Mouse (Mus musculus): Measurements from ENCODE around the gene Plagl1. TPM values are rescaled to one million over a fixed set of nuclear protein-coding genes. Genes with fewer than 3 reads are reported as not detected.

The Plagl1 gene
- polyA plus RNA-seq, 1 experiment from 2014 or later = 391 TPM

GRCm38 (mm10) chr10:13127946-13128345, 67.6 kb downstream of the Plagl1 start:
- H3K27me3 ChIP-seq (replicated peaks; ENCODE audit: control insufficient read depth, insufficient read depth, low read length) = no peaks in the 10 kb centered on the region
- 89% methylated on average over 7 of the region's 7 CpGs for WGBS
- no peaks in the 10 kb centered on the region for H3K9me3 ChIP-seq (ENCODE audit: control insufficient read depth, low read length)
- H3K27ac ChIP-seq (replicated peaks; ENCODE audit: low read depth, low read length) = no peak overlapping the region
- no peaks in the 10 kb centered on the region for H3K4me1 ChIP-seq (ENCODE audit: control insufficient read depth, insufficient read depth, low read length)
- ATAC-seq (ENCODE audit: low read depth) (no peak), DNase-seq (ENCODE audit: low spot score) (no peak)
- no peak overlapping the region for H3K4me3 ChIP-seq (ENCODE audit: low read depth, low read length)
- H3K4me2 ChIP-seq (ENCODE audit: low read depth, low read length) = no peak overlapping the region
- H3K36me3 ChIP-seq (ENCODE audit: control insufficient read depth, insufficient read depth, low read length) = peaks cover 38% of the 10 kb centered on the region
- H3K9ac ChIP-seq (ENCODE audit: low read depth, low read length) = no peak overlapping the region

GRCm38 (mm10) chr10:13133850-13134249, 73.5 kb downstream of the Plagl1 start:
- Histone ChIP-seq H3K27ac (replicated peaks; ENCODE audit: low read depth, low read length) (no peak overlapping the region), H3K27me3 (replicated peaks; ENCODE audit: control insufficient read depth, insufficient read depth, low read length) (no peaks in the 10 kb centered on the region), H3K4me1 (ENCODE audit: control insufficient read depth, insufficient read depth, low read length) (no peaks in the 10 kb centered on the region), H3K36me3 (ENCODE audit: control insufficient read depth, insufficient read depth, low read length) (0 out of 2 replicates have a peak, but pooled peaks cover 3% of the 10 kb centered on the region), H3K4me2 (ENCODE audit: low read depth, low read length) (no peak overlapping the region), H3K4me3 (ENCODE audit: low read depth, low read length) (no peak overlapping the region), H3K9ac (ENCODE audit: low read depth, low read length) (no peak overlapping the region), H3K9me3 (ENCODE audit: control insufficient read depth, low read length) (no peaks in the 10 kb centered on the region)
- 84% methylated on average over 4 of the region's 4 CpGs for WGBS
- ATAC-seq (ENCODE audit: low read depth) (no peak), DNase-seq (ENCODE audit: low spot score) (no peak)

- no peak overlapping the region for H3K9ac ChIP-seq (ENCODE audit: low read depth, low read length)
- no peaks in the 10 kb centered on the region for H3K9me3 ChIP-seq (ENCODE audit: control insufficient read depth, low read length)
- H3K4me1 ChIP-seq (ENCODE audit: control insufficient read depth, insufficient read depth, low read length) = no peaks in the 10 kb centered on the region; the same call in 1 of the 2 replicates
- no peak overlapping the region for H3K4me2 ChIP-seq (ENCODE audit: low read depth, low read length)
- WGBS = 90% methylated on average over 7 of the region's 7 CpGs
- ATAC-seq (ENCODE audit: low read depth) = no peak
- H3K27me3 ChIP-seq (replicated peaks; ENCODE audit: control insufficient read depth, insufficient read depth, low read length) = no peaks in the 10 kb centered on the region
- no peak overlapping the region for H3K27ac ChIP-seq (replicated peaks; ENCODE audit: low read depth, low read length)
- no peaks in the 10 kb centered on the region for H3K36me3 ChIP-seq (ENCODE audit: control insufficient read depth, insufficient read depth, low read length)
- H3K4me3 ChIP-seq (ENCODE audit: low read depth, low read length) = no peak overlapping the region
- DNase-seq (ENCODE audit: low spot score) = no peak
These were observed 75.0 kb downstream of the Plagl1 start for GRCm38 (mm10) chr10:13135276-13135675.

- Histone ChIP-seq H3K27me3 (replicated peaks; ENCODE audit: control insufficient read depth, insufficient read depth, low read length) (no peaks in the 10 kb centered on the region), H3K4me1 (ENCODE audit: control insufficient read depth, insufficient read depth, low read length) (no peaks in the 10 kb centered on the region; the same call in 1 of the 2 replicates), H3K4me2 (ENCODE audit: low read depth, low read length) (no peak overlapping the region), H3K36me3 (ENCODE audit: control insufficient read depth, insufficient read depth, low read length) (no peaks in the 10 kb centered on the region), H3K9me3 (ENCODE audit: control insufficient read depth, low read length) (no peaks in the 10 kb centered on the region), H3K27ac (replicated peaks; ENCODE audit: low read depth, low read length) (no peak overlapping the region), H3K9ac (ENCODE audit: low read depth, low read length) (no peak overlapping the region), H3K4me3 (ENCODE audit: low read depth, low read length) (no peak overlapping the region)
- ATAC-seq (ENCODE audit: low read depth) (no peak), DNase-seq (ENCODE audit: low spot score) (no peak)
- 88% methylated on average over 7 of the region's 7 CpGs for WGBS
These were observed 75.4 kb downstream of the Plagl1 start for GRCm38 (mm10) chr10:13135751-13136150.

GRCm38 (mm10) chr10:13137906-13138305, 77.6 kb downstream of the Plagl1 start:
- DNase-seq (ENCODE audit: low spot score) (no peak), ATAC-seq (ENCODE audit: low read depth) (no peak)
- Histone ChIP-seq H3K27me3 (replicated peaks; ENCODE audit: control insufficient read depth, insufficient read depth, low read length) (no peaks in the 10 kb centered on the region), H3K4me1 (ENCODE audit: control insufficient read depth, insufficient read depth, low read length) (no peaks in the 10 kb centered on the region; the same call in 1 of the 2 replicates), H3K27ac (replicated peaks; ENCODE audit: low read depth, low read length) (no peak overlapping the region), H3K9ac (ENCODE audit: low read depth, low read length) (no peak overlapping the region), H3K9me3 (ENCODE audit: control insufficient read depth, low read length) (no peaks in the 10 kb centered on the region), H3K4me3 (ENCODE audit: low read depth, low read length) (no peak overlapping the region), H3K4me2 (ENCODE audit: low read depth, low read length) (no peak overlapping the region), H3K36me3 (ENCODE audit: control insufficient read depth, insufficient read depth, low read length) (no peaks in the 10 kb centered on the region)
- WGBS = 88% methylated on average over 6 of the region's 6 CpGs

GRCm38 (mm10) chr10:13140434-13140833, 80.1 kb downstream of the Plagl1 start:
- peak; percentile 56 for DNase-seq (ENCODE audit: low spot score)
- ATAC-seq (ENCODE audit: low read depth) = peak; percentile 63
- Histone ChIP-seq H3K9me3 (ENCODE audit: control insufficient read depth, low read length) (no peaks in the 10 kb centered on the region), H3K27me3 (replicated peaks; ENCODE audit: control insufficient read depth, insufficient read depth, low read length) (no peaks in the 10 kb centered on the region), H3K36me3 (ENCODE audit: control insufficient read depth, insufficient read depth, low read length) (no peaks in the 10 kb centered on the region), H3K4me1 (ENCODE audit: control insufficient read depth, insufficient read depth, low read length) (no peaks in the 10 kb centered on the region; the same call in 1 of the 2 replicates), H3K4me3 (ENCODE audit: low read depth, low read length) (no peak overlapping the region), H3K4me2 (ENCODE audit: low read depth, low read length) (no peak overlapping the region), H3K9ac (ENCODE audit: low read depth, low read length) (no peak overlapping the region), H3K27ac (replicated peaks; ENCODE audit: low read depth, low read length) (peak overlapping the region; percentile 58)
- WGBS = 60% methylated on average over 2 of the region's 2 CpGs

GRCm38 (mm10) chr10:13150435-13150834, 90.1 kb downstream of the Plagl1 start:
- peak; percentile 89 for DNase-seq (ENCODE audit: low spot score)
- no peaks in the 10 kb centered on the region for H3K36me3 ChIP-seq (ENCODE audit: control insufficient read depth, insufficient read depth, low read length)
- H3K4me3 ChIP-seq (ENCODE audit: low read depth, low read length) = no peak overlapping the region
- peak overlapping the region; percentile 18; the same call in 1 of the 2 replicates for H3K27ac ChIP-seq (replicated peaks; ENCODE audit: low read depth, low read length)
- peaks cover 4% of the 10 kb centered on the region; the same call in 1 of the 2 replicates for H3K4me1 ChIP-seq (ENCODE audit: control insufficient read depth, insufficient read depth, low read length)
- H3K27me3 ChIP-seq (replicated peaks; ENCODE audit: control insufficient read depth, insufficient read depth, low read length) = no peaks in the 10 kb centered on the region
- no peak overlapping the region for H3K4me2 ChIP-seq (ENCODE audit: low read depth, low read length)
- no peak overlapping the region for H3K9ac ChIP-seq (ENCODE audit: low read depth, low read length)
- no peaks in the 10 kb centered on the region for H3K9me3 ChIP-seq (ENCODE audit: control insufficient read depth, low read length)
- 59% methylated on average over 3 of the region's 3 CpGs for WGBS
- peak; percentile 91 for ATAC-seq (ENCODE audit: low read depth)

GRCm38 (mm10) chr10:13151353-13151752, 91.0 kb downstream of the Plagl1 start:
- Histone ChIP-seq H3K9ac (ENCODE audit: low read depth, low read length) (no peak overlapping the region), H3K4me1 (ENCODE audit: control insufficient read depth, insufficient read depth, low read length) (peaks cover 4% of the 10 kb centered on the region; the same call in 1 of the 2 replicates)
- DNase-seq (ENCODE audit: low spot score) = peak; percentile 57

GRCm38 (mm10) chr10:13152811-13153364, 92.6 kb downstream of the Plagl1 start:
- DNase-seq (ENCODE audit: low spot score) (peak; percentile 63), ATAC-seq (ENCODE audit: low read depth) (no peak)
- no peak overlapping the region for H3K4me3 ChIP-seq (ENCODE audit: low read depth, low read length)
- H3K9ac ChIP-seq (ENCODE audit: low read depth, low read length) = no peak overlapping the region
- 77% methylated on average over 4 of the region's 4 CpGs for WGBS
- no peak overlapping the region for H3K4me2 ChIP-seq (ENCODE audit: low read depth, low read length)
- H3K36me3 ChIP-seq (ENCODE audit: control insufficient read depth, insufficient read depth, low read length) = no peaks in the 10 kb centered on the region
- H3K9me3 ChIP-seq (ENCODE audit: control insufficient read depth, low read length) = no peaks in the 10 kb centered on the region
- no peaks in the 10 kb centered on the region for H3K27me3 ChIP-seq (replicated peaks; ENCODE audit: control insufficient read depth, insufficient read depth, low read length)
- no peak overlapping the region for H3K27ac ChIP-seq (replicated peaks; ENCODE audit: low read depth, low read length)
- H3K4me1 ChIP-seq (ENCODE audit: control insufficient read depth, insufficient read depth, low read length) = peaks cover 4% of the 10 kb centered on the region; the same call in 1 of the 2 replicates

More at GRCm38 (mm10) chr10:13151353-13151752, 91.0 kb downstream of the Plagl1 start:
- no peaks in the 10 kb centered on the region for H3K9me3 ChIP-seq (ENCODE audit: control insufficient read depth, low read length)
- H3K27ac ChIP-seq (replicated peaks; ENCODE audit: low read depth, low read length) = no peak overlapping the region
- no peaks in the 10 kb centered on the region for H3K36me3 ChIP-seq (ENCODE audit: control insufficient read depth, insufficient read depth, low read length)
- WGBS = 78% methylated on average over 5 of the region's 5 CpGs
- H3K4me2 ChIP-seq (ENCODE audit: low read depth, low read length) = no peak overlapping the region
- ATAC-seq (ENCODE audit: low read depth) = peak; percentile 20; the same call in 1 of the 2 replicates
- no peak overlapping the region for H3K4me3 ChIP-seq (ENCODE audit: low read depth, low read length)
- no peaks in the 10 kb centered on the region for H3K27me3 ChIP-seq (replicated peaks; ENCODE audit: control insufficient read depth, insufficient read depth, low read length)

All from embryonic facial prominence, embryonic 14.5 days (tissue).